Mouse (Mus musculus): ENCODE measurements around the gene Zbtb8a. TPM values are rescaled to one million over a fixed set of nuclear protein-coding genes. Genes with fewer than 3 reads are reported as not detected.

The Zbtb8a gene
- total and polyA plus RNA-seq, 2 experiments from 2014 or later, result 15.5 to 22.9 TPM

- no peaks in the 10 kb centered on the region for H3K9me3 ChIP-seq (ENCODE audit: low read length)
- peak overlapping the region; percentile 62 for H3K9ac ChIP-seq (replicated peaks; ENCODE audit: low read length, poor library complexity, severe bottlenecking)
- H3K27me3 ChIP-seq (ENCODE audit: insufficient read depth, low read length), result no peaks in the 10 kb centered on the region
- 4% methylated on average over 25 of the region's 25 CpGs for WGBS
- peak overlapping the region; percentile 56 for H3K4me2 ChIP-seq (ENCODE audit: low read depth, low read length, poor library complexity, severe bottlenecking)
- 0 out of 2 replicates have a peak overlapping the region, but pooled peaks have one; percentile 26 for H3K27ac ChIP-seq (ENCODE audit: low read depth, low read length)
- H3K4me3 ChIP-seq (ENCODE audit: low read depth, low read length), result peak overlapping the region; percentile 42
- TF ChIP-seq CTCF (IDR thresholded peaks at IDR 0.05), result peak; percentile 70
- no peaks in the 10 kb centered on the region for H3K4me1 ChIP-seq (ENCODE audit: insufficient read depth, low read length)
- DNase-seq (ENCODE audit: low spot score) (peak; percentile 59), ATAC-seq (ENCODE audit: low FRiP score) (0 out of 2 replicates have a peak, but pooled peaks have one; percentile 49)
- H3K36me3 ChIP-seq (ENCODE audit: insufficient read depth, low read length), result no peaks in the 10 kb centered on the region
Measured at GRCm38 (mm10) chr4:129406447-129406846, 28.5 kb upstream of the Zbtb8a start.

GRCm38 (mm10) chr4:129399813-129400212 lies 21.9 kb upstream of the Zbtb8a start:
- whole genome bisulfite sequencing, result 83% methylated on average over 4 of the region's 4 CpGs

GRCm38 (mm10) chr4:129396960-129397359 lies 19.0 kb upstream of the Zbtb8a start:
- no peak overlapping the region for H3K4me2 ChIP-seq (ENCODE audit: low read depth, low read length, poor library complexity, severe bottlenecking)
- no peak for TF ChIP-seq CTCF (IDR thresholded peaks at IDR 0.05)
- H3K4me1 ChIP-seq (ENCODE audit: insufficient read depth, low read length), result no peaks in the 10 kb centered on the region
- H3K9ac ChIP-seq (replicated peaks; ENCODE audit: low read length, poor library complexity, severe bottlenecking), result no peak overlapping the region
- no peak overlapping the region for H3K4me3 ChIP-seq (ENCODE audit: low read depth, low read length)
- H3K9me3 ChIP-seq (ENCODE audit: low read length), result no peaks in the 10 kb centered on the region
- no peak overlapping the region for H3K27ac ChIP-seq (ENCODE audit: low read depth, low read length)
- no peaks in the 10 kb centered on the region for H3K27me3 ChIP-seq (ENCODE audit: insufficient read depth, low read length)
- 92% methylated on average over 3 of the region's 3 CpGs for WGBS
- no peak for DNase-seq (ENCODE audit: low spot score)
- ATAC-seq (ENCODE audit: low FRiP score), result no peak
- H3K36me3 ChIP-seq (ENCODE audit: insufficient read depth, low read length), result no peaks in the 10 kb centered on the region

More at GRCm38 (mm10) chr4:129399813-129400212, 21.9 kb upstream of the Zbtb8a start:
- H3K4me1 ChIP-seq (ENCODE audit: insufficient read depth, low read length), result no peaks in the 10 kb centered on the region
- no peak overlapping the region for H3K9ac ChIP-seq (replicated peaks; ENCODE audit: low read length, poor library complexity, severe bottlenecking)
- TF ChIP-seq CTCF (IDR thresholded peaks at IDR 0.05), result no peak
- H3K9me3 ChIP-seq (ENCODE audit: low read length), result no peaks in the 10 kb centered on the region
- no peak overlapping the region for H3K4me2 ChIP-seq (ENCODE audit: low read depth, low read length, poor library complexity, severe bottlenecking)
- ATAC-seq (ENCODE audit: low FRiP score) (no peak), DNase-seq (ENCODE audit: low spot score) (no peak)
- no peaks in the 10 kb centered on the region for H3K36me3 ChIP-seq (ENCODE audit: insufficient read depth, low read length)
- H3K4me3 ChIP-seq (ENCODE audit: low read depth, low read length), result no peak overlapping the region
- H3K27me3 ChIP-seq (ENCODE audit: insufficient read depth, low read length), result no peaks in the 10 kb centered on the region
- no peak overlapping the region for H3K27ac ChIP-seq (ENCODE audit: low read depth, low read length)

GRCm38 (mm10) chr4:129394089-129394870 lies 16.4 kb upstream of the Zbtb8a start:
- no peak for TF ChIP-seq CTCF (IDR thresholded peaks at IDR 0.05)
- Histone ChIP-seq H3K36me3 (ENCODE audit: insufficient read depth, low read length) (no peaks in the 10 kb centered on the region), H3K4me2 (ENCODE audit: low read depth, low read length, poor library complexity, severe bottlenecking) (no peak overlapping the region), H3K4me3 (ENCODE audit: low read depth, low read length) (no peak overlapping the region), H3K9me3 (ENCODE audit: low read length) (no peaks in the 10 kb centered on the region), H3K9ac (replicated peaks; ENCODE audit: low read length, poor library complexity, severe bottlenecking) (no peak overlapping the region), H3K4me1 (ENCODE audit: insufficient read depth, low read length) (no peaks in the 10 kb centered on the region), H3K27ac (ENCODE audit: low read depth, low read length) (no peak overlapping the region), H3K27me3 (ENCODE audit: insufficient read depth, low read length) (no peaks in the 10 kb centered on the region)
- DNase-seq (ENCODE audit: low spot score) (no peak), ATAC-seq (ENCODE audit: low FRiP score) (no peak)
- WGBS, result 42% methylated on average over 12 of the region's 12 CpGs

GRCm38 (mm10) chr4:129390936-129391557 lies 13.1 kb upstream of the Zbtb8a start:
- H3K27ac ChIP-seq (ENCODE audit: low read depth, low read length), result no peak overlapping the region
- H3K4me2 ChIP-seq (ENCODE audit: low read depth, low read length, poor library complexity, severe bottlenecking), result no peak overlapping the region
- no peaks in the 10 kb centered on the region for H3K9me3 ChIP-seq (ENCODE audit: low read length)
- H3K4me3 ChIP-seq (ENCODE audit: low read depth, low read length), result no peak overlapping the region
- H3K4me1 ChIP-seq (ENCODE audit: insufficient read depth, low read length), result no peaks in the 10 kb centered on the region
- no peak overlapping the region for H3K9ac ChIP-seq (replicated peaks; ENCODE audit: low read length, poor library complexity, severe bottlenecking)
- 85% methylated on average over 7 of the region's 7 CpGs for WGBS
- DNase-seq (ENCODE audit: low spot score) (no peak), ATAC-seq (ENCODE audit: low FRiP score) (no peak)
- no peaks in the 10 kb centered on the region for H3K27me3 ChIP-seq (ENCODE audit: insufficient read depth, low read length)
- no peaks in the 10 kb centered on the region for H3K36me3 ChIP-seq (ENCODE audit: insufficient read depth, low read length)
- TF ChIP-seq CTCF (IDR thresholded peaks at IDR 0.05), result no peak

- H3K9ac ChIP-seq (replicated peaks; ENCODE audit: low read length, poor library complexity, severe bottlenecking), result no peak overlapping the region
- no peaks in the 10 kb centered on the region for H3K9me3 ChIP-seq (ENCODE audit: low read length)
- ATAC-seq (ENCODE audit: low FRiP score) (no peak), DNase-seq (ENCODE audit: low spot score) (no peak)
- no peak overlapping the region for H3K27ac ChIP-seq (ENCODE audit: low read depth, low read length)
- H3K4me2 ChIP-seq (ENCODE audit: low read depth, low read length, poor library complexity, severe bottlenecking), result no peak overlapping the region
- H3K4me1 ChIP-seq (ENCODE audit: insufficient read depth, low read length), result no peaks in the 10 kb centered on the region
- no peaks in the 10 kb centered on the region for H3K27me3 ChIP-seq (ENCODE audit: insufficient read depth, low read length)
- no peak for TF ChIP-seq CTCF (IDR thresholded peaks at IDR 0.05)
- H3K36me3 ChIP-seq (ENCODE audit: insufficient read depth, low read length), result no peaks in the 10 kb centered on the region
- no peak overlapping the region for H3K4me3 ChIP-seq (ENCODE audit: low read depth, low read length)
- 89% methylated on average over 14 of the region's 14 CpGs for WGBS
Measured at GRCm38 (mm10) chr4:129390216-129390743, 12.4 kb upstream of the Zbtb8a start.

Data from midbrain, postnatal 0 days (tissue).